Mouse (Mus musculus): Measurements from ENCODE around the gene Olfr976.
"Not testable (repeated sequence)": the region's sequence is repeated elsewhere in the genome, so short reads cannot be mapped to it uniquely, and the experiment has no call there.

Olfr976 gene

DNA sequence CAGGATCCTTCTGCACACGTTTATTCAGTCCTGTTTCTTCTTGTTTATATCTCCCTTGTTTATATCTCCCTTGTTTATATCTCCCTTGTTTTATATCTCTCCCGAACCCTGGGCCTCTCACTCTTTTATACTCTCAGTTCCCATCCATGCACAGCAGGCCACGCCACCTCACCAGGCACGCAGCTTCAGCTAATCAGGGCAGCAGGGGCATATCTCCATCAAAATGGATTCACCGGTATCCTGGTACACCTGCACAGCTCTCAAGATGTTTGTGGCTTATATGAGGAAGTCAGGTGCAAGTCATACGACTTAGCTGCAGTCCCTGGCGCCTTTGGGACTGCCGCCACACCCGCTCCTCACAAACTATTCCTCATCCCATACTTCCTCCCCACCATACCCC lies at the start of gene Olfr976:
TSS of gene Olfr976 (minus strand) at position 101 of the 400 bp plus-strand sequence.
- not testable (repeated sequence) for ATAC-seq (ENCODE audit: low TSS enrichment)

DNA sequence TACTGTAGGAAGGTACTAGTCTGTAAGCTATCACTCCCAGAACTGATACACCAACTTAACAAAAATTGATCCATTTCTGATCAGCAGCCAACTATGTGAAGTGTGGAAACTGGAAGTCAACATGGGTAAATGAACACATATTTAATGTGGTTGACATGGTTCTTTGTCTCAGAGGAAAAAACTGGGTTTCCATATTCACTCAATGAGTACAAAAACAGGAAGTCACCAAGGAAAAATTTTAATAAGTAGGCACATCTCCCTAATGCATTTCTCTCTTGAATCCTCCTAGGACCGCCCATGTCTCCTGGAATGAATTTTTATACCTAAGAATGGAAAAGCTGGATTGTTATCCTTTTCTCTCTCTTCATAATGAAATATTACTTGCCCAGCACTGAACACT lies 48.5 kb upstream of the Olfr976 start, which contains the start of gene Olfr980:
TSS of gene Olfr980 (minus strand) at position 101 of the 400 bp plus-strand sequence.
- ATAC-seq (ENCODE audit: low TSS enrichment), result no peak

DNA sequence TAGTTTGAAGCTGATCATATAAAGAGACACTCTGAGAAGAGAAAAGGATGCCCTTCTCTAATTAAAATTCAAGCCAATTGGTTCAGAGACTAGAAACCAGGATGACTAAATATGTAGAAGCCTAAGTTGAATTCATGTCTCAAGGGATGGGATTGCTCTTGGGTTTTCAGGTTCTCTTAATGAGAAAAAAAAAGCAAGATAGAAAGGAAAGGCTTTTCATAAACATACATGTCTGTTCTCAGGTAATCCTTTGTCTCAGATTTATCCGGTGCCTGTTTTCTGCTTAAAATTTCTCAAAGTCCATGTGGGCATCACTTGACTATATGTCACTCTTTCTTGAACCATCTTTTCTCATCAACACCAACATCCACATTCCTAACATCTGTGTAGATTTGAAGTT lies 42.4 kb upstream of the Olfr976 start, which contains the start of gene Olfr979:
TSS of gene Olfr979 (minus strand) at position 101 of the 400 bp plus-strand sequence.
- no peak for ATAC-seq (ENCODE audit: low TSS enrichment)

DNA sequence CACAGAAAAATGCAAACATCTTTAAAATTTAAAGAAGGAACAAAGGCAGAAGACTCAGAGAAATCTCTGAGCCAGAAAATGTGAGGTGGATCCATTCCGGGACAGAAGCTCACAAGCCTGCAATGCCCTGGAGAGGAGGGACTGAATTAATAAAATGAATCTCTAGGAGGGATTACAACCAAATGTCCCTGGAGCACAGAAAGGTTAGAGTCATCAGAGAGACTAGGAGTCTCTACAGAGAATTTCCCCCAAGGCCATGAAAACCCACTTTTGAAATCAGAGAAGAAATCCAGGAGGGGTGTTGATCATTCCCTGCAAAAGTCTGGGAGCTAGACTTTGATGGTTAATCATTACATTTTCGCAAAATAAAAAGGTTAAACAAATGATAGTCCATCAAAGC lies 30.9 kb upstream of the Olfr976 start, which contains the start of gene Olfr978:
TSS of gene Olfr978 (plus strand) at position 301 of the 400 bp plus-strand sequence.
- no peak for ATAC-seq (ENCODE audit: low TSS enrichment)

DNA sequence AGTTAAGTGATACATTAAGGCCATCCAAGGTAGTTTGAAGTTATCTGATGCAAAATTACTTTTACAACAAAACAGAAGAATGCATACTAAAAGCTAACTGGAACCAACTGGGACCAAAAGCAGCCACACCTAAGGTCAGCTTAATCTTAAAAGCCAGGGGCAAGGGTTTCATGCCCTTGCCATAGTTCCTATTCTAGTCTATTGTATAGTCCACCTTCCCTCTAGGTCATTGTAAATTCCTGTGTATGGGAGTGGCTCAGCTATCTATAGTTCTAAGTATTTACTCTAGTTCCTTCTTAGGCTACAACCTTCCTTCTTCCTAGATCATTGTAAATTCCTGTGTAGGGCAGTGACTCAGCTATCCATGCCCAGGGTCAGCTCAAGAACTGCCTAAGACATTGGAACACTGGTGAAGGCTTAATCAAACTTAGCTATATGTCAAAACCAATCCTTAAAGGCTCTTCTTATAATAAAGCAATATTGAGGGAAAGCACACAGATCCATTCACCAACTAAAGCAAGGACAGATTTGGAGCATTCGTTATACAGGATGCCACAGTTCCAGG lies 15.7 kb upstream of the Olfr976 start:
- not testable (repeated sequence) for ATAC-seq (ENCODE audit: low TSS enrichment)

DNA sequence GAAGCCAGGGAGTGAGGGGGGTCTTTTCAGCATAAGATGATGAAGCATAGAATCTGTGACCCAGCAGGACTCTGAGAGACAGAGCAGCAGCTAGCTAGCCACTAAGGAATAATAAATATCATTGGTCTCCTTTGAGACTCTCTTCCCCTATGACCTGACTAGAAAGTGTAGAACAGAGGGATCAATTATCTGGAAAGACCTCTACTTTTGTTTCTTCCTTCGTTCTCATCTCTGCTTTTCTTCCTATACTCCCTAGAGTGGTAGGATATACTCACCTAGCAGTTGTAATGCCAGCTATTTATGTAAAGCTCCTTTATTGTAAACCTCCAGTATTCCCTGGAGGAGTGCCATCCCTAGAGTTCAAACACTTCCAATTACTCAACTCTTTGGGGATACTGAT lies 9.0 kb downstream of the Olfr976 start, which contains the start of gene Olfr975:
TSS of gene Olfr975 (minus strand) at position 101 of the 400 bp plus-strand sequence.
- no peak for ATAC-seq (ENCODE audit: low TSS enrichment)

DNA sequence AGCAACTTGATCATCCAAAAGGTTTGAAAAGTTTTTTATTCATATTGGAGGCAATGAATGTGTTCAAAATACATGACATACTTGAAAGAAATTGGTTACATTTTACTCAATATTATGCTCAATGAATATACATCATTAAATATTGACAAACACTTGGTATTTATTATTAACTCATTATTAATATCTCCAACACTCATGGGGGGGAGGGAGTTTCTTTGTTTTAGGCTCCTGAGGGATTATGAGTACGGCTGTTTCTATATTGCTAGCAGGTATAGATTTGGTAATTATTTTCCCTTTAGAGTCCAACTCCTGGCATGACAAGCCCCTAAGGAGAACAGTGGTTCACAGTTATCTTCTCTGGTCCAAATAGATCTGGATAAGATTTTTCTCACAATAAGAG lies 23.7 kb downstream of the Olfr976 start, which contains the start of gene Olfr974:
TSS of gene Olfr974 (plus strand) at position 301 of the 400 bp plus-strand sequence.
- no peak for ATAC-seq (ENCODE audit: low TSS enrichment)

DNA sequence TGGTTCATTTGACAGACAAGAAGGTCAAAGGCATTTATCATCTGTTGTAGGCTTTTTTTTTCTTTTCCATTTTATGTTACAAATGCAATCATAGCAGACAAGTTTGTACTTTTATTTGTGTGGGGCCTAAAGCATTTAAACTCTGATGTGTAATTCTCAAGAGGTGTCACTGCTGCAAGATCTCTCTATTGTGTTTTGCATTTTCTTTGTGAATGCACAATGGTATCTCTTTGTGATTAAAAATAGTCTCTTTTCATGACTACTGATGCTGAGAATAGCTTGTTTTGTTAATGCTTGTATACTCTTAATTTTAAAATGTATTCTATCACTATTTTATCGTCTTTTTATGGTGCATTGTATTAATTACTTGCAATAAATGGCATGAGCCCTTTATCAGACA lies 32.1 kb downstream of the Olfr976 start:
- not testable (repeated sequence) for ATAC-seq (ENCODE audit: low TSS enrichment)

DNA sequence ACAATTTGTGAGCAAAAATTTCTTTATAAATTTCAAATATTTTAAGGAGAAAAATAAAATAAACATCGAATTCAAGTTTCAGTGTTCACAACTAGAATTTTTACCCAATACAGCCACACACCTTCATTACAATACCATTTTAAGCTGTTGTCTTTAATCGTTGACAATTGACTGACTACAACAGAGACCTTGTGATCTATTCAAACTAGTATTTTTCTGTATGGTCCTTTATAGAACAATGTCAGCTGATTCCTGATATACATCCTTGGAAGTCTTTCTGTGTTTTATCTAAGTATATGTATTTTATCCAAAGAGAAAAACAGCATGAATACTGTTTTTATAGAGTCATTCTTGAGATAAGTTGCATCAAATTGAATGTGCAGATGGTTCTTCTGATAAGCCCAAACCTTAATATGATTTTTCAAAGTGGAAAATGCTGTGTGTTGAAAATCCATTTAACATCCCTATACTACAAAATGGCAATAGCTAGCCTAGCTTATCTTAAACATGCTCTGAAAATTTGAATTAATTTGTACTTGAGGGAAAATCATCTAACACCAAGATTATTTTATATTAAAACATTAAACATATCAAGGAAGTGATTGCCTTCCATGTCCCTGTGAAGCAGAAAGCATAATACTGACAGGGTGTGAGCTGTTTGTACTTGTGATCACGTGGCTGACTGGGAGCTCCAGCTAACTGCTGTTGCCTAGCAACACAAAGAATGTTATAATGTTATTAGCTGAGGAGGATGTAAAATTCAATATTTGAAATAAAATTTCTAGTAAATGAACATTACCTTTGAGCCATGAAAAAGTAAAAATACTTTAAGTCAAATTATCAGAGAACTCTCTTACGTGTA lies 32.7 kb downstream of the Olfr976 start:
- not testable (repeated sequence) for ATAC-seq (ENCODE audit: low TSS enrichment)

DNA sequence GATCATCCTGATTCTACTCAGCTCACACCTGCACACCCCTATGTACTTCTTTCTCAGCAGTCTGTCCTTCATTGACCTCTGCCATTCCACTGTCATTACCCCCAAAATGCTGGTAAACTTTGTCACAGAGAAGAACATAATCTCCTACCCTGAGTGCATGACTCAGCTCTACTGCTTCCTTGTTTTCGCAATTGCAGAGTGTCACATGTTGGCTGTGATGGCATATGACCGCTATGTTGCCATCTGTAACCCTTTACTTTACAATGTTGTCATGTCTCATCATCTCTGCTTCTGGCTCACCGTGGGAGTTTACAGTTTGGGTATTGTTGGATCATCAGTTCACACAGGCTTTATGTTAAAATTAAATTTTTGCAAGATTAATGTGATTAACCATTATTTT lies 51.0 kb downstream of the Olfr976 start:
- ATAC-seq (ENCODE audit: low TSS enrichment), result no peak

DNA sequence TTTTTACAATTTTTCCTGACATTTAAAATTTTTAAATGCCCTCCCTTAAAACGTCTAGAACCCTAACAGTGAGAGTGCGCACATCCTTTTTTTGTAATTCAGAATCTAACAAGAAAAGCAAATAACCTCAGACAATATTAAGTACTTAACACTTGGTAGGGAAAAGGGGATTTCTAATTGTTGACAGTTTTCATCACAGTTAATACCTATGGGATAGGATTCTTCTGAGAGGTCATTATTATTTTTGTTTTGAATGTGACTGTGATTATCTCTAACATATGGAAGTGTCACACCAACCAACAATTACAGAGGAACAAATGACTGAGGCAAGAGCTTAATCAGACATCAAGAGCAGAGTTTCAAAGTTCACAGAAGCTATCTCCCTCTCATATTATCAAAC lies 53.9 kb downstream of the Olfr976 start, which contains the start of gene Olfr229:
TSS of gene Olfr229 (plus strand) at position 301 of the 400 bp plus-strand sequence.
- ATAC-seq (ENCODE audit: low TSS enrichment), result no peak

DNA sequence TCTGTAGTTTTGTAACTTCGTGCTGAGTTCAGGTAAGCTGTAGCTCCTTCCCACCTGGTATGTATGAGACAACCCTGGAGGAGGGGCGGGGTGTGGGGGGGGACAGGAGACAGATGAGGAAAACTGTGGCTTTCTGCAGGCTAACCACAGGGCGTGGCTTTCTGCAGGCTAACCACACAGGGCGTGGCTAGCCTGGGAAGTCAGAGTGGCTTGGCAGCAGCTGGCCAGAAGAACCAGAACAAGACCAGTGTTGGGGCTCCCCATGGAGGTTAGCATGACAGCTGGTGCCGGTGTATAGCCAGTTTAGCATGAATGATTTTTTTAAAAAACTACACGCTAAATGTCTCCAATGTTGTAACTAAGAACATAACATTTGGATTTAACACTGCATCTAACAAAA lies 55.8 kb downstream of the Olfr976 start:
- ATAC-seq (ENCODE audit: low TSS enrichment), result no peak

Data from frontal cortex, adult (tissue).